Mouse (Mus musculus): ENCODE results near the gene Cyp27b1. TPM values are rescaled to one million over a fixed set of nuclear protein-coding genes. Genes with fewer than 3 reads are reported as not detected.

The Cyp27b1 gene
- polyA plus RNA-seq, 1 experiment from 2014 or later, result not detected

GRCm38 (mm10) chr10:127079665-127080391 is 31.8 kb downstream of the Cyp27b1 start:
- Histone ChIP-seq H3K4me3 (ENCODE audit: low read depth, low read length) (peak overlapping the region; percentile 63), H3K36me3 (replicated peaks; ENCODE audit: control insufficient read depth, insufficient read depth, low read depth, low read length) (no peaks in the 10 kb centered on the region), H3K27ac (replicated peaks; ENCODE audit: low read depth, low read length) (no peak overlapping the region), H3K4me1 (ENCODE audit: control insufficient read depth, insufficient read depth, low read length) (peaks cover 13% of the 10 kb centered on the region), H3K9me3 (replicated peaks; ENCODE audit: control insufficient read depth, low read length) (no peaks in the 10 kb centered on the region), H3K9ac (replicated peaks; ENCODE audit: low read length) (peak overlapping the region; percentile 50), H3K27me3 (ENCODE audit: control insufficient read depth, insufficient read depth, low read length) (peaks cover 52% of the 10 kb centered on the region), H3K4me2 (ENCODE audit: low read depth, low read length) (peak overlapping the region; percentile 98)
- ATAC-seq (replicated peaks; ENCODE audit: insufficient number of reproducible peaks, low FRiP score, low TSS enrichment, low read depth) (peak; percentile 10; the same call in 1 of the 2 replicates), DNase-seq (ENCODE audit: low spot score) (no peak)
- 2% methylated on average over 66 of the region's 70 CpGs for WGBS

DNA sequence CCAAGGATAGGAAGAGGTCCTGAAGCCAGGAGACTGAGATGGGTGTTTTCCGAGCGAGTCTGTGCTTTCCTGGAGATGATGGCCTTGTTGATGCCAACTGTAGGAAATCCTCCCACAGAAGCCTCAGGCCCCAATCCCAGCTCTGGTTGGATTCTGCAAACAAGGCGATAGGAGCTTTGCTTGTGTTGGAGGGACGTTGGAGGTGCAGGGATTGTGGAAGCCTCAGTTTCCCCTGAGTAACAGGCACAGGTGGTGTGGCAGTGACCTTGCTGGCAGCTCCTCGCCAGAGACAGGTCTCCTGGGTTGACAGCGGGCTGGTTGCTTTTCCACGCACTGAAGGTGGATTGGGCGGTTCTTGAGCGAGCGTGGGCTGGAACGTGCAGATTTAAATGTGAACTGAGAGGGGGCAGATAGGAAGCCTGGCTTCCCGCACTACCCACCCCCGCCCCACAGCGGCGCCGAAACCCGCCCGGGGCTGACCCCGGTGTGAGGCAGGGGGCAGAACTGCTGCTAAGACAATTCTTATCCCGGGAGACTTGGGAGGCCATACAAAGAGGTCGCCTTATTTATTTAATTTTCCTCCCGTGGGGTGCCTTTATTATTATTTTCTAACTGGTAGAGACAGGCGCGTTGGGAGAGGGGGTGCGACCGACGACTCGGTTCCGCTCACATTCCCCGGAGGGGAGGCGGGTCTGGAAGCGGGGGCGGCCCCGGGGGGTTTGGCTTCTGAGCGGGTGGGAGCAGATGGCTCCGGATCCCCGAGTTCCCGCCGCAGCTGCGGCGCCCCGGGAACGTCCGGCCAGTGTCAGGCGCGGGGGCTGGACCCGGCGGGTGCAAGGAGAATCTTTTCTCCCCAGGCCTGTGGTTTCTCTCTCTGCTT is 33.1 kb downstream of the Cyp27b1 start:
- ATAC-seq (replicated peaks; ENCODE audit: insufficient number of reproducible peaks, low FRiP score, low TSS enrichment, low read depth), result no peak
- H3K4me3 ChIP-seq (ENCODE audit: low read depth, low read length), result peak overlapping the region; percentile 18
- no peak overlapping the region for H3K27ac ChIP-seq (replicated peaks; ENCODE audit: low read depth, low read length)
- no peak overlapping the region for H3K9ac ChIP-seq (replicated peaks; ENCODE audit: low read length)
- no peak for DNase-seq (ENCODE audit: low spot score)
- peak overlapping the region; percentile 34 for H3K4me2 ChIP-seq (ENCODE audit: low read depth, low read length)
- H3K4me1 ChIP-seq (ENCODE audit: control insufficient read depth, insufficient read depth, low read length), result peaks cover 13% of the 10 kb centered on the region
- H3K27me3 ChIP-seq (ENCODE audit: control insufficient read depth, insufficient read depth, low read length), result peaks cover 52% of the 10 kb centered on the region
- WGBS, result 2% methylated on average over 48 of the region's 48 CpGs
- no peaks in the 10 kb centered on the region for H3K9me3 ChIP-seq (replicated peaks; ENCODE audit: control insufficient read depth, low read length)
- no peaks in the 10 kb centered on the region for H3K36me3 ChIP-seq (replicated peaks; ENCODE audit: control insufficient read depth, insufficient read depth, low read depth, low read length)

DNA sequence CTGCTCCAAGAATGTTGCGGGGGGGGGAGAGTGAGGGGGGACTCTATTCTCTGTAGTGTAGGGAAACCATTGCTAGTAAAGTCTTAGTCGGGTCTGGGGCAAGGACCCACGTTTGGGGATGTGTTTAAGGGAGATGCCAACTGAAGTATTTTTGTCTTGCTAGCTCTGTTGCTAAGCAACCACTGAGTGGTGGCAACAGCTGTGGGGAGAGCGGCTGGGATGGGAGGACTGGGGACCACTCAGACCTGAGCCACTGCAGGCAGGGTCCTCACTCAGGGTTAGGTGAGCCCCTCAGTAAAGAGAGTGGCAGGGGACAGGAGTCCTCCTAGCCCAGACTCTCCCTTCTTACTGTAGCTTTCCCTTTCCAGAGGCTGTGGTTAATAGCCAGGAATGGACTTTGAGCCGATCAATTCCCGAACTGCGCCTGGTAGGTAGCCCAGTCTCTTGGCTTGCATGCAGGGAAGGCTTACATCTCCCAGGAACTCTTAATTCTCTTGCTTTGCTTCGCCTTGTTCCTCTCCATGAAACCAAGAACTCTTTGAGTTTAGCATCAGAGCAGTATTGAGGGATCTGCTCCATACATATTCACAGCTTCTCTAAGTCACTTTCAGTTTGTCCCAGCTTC is 34.1 kb downstream of the Cyp27b1 start:
- no peak overlapping the region for H3K4me2 ChIP-seq (ENCODE audit: low read depth, low read length)
- WGBS, result 33% methylated on average over 8 of the region's 8 CpGs
- H3K27ac ChIP-seq (replicated peaks; ENCODE audit: low read depth, low read length), result no peak overlapping the region
- H3K27me3 ChIP-seq (ENCODE audit: control insufficient read depth, insufficient read depth, low read length), result peaks cover 52% of the 10 kb centered on the region
- no peak for DNase-seq (ENCODE audit: low spot score)
- H3K4me3 ChIP-seq (ENCODE audit: low read depth, low read length), result no peak overlapping the region; the same call in 1 of the 2 replicates
- H3K36me3 ChIP-seq (replicated peaks; ENCODE audit: control insufficient read depth, insufficient read depth, low read depth, low read length), result no peaks in the 10 kb centered on the region
- no peak for ATAC-seq (replicated peaks; ENCODE audit: insufficient number of reproducible peaks, low FRiP score, low TSS enrichment, low read depth)
- peaks cover 13% of the 10 kb centered on the region for H3K4me1 ChIP-seq (ENCODE audit: control insufficient read depth, insufficient read depth, low read length)
- no peak overlapping the region for H3K9ac ChIP-seq (replicated peaks; ENCODE audit: low read length)
- no peaks in the 10 kb centered on the region for H3K9me3 ChIP-seq (replicated peaks; ENCODE audit: control insufficient read depth, low read length)

DNA sequence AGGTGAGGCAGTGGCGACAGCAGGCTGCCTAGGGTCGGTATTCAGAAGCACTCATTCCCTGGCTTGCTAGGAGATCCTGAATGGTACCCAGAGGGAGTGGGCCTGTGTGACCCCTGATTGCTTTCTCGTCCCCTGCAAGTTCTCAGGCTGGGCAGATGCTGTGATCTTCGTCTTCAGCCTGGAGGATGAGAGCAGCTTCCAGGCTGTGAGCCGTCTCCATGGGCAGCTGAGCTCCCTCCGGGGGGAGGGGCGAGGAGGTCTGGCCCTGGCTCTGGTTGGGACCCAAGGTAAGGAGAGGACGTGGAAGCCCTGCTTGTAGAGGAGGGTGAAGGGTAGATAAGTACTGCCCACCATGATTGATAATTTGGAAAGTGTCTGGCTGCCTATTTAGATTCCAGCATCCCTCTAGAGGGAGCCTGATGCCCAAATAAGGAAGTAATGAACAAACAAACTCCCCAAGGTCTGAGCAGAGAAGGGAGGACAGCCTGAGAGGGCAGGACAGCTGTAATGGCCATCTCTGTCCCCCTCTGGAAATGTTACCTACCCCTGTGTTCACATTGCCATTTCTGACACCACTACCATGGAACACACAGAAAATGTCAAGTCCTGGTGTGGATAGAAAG is 35.4 kb downstream of the Cyp27b1 start:
- Histone ChIP-seq H3K9ac (replicated peaks; ENCODE audit: low read length) (no peak overlapping the region), H3K4me2 (ENCODE audit: low read depth, low read length) (no peak overlapping the region), H3K27ac (replicated peaks; ENCODE audit: low read depth, low read length) (no peak overlapping the region), H3K36me3 (replicated peaks; ENCODE audit: control insufficient read depth, insufficient read depth, low read depth, low read length) (no peaks in the 10 kb centered on the region), H3K4me3 (ENCODE audit: low read depth, low read length) (no peak overlapping the region), H3K9me3 (replicated peaks; ENCODE audit: control insufficient read depth, low read length) (no peaks in the 10 kb centered on the region), H3K4me1 (ENCODE audit: control insufficient read depth, insufficient read depth, low read length) (peaks cover 11% of the 10 kb centered on the region), H3K27me3 (ENCODE audit: control insufficient read depth, insufficient read depth, low read length) (peaks cover 45% of the 10 kb centered on the region)
- ATAC-seq (replicated peaks; ENCODE audit: insufficient number of reproducible peaks, low FRiP score, low TSS enrichment, low read depth), result no peak
- DNase-seq (ENCODE audit: low spot score), result no peak
- 33% methylated on average over 8 of the region's 8 CpGs for WGBS

GRCm38 (mm10) chr10:127083915-127084306 is 35.9 kb downstream of the Cyp27b1 start:
- no peak overlapping the region for H3K27ac ChIP-seq (replicated peaks; ENCODE audit: low read depth, low read length)
- no peaks in the 10 kb centered on the region for H3K36me3 ChIP-seq (replicated peaks; ENCODE audit: control insufficient read depth, insufficient read depth, low read depth, low read length)
- H3K4me2 ChIP-seq (ENCODE audit: low read depth, low read length), result no peak overlapping the region
- no peak for ATAC-seq (replicated peaks; ENCODE audit: insufficient number of reproducible peaks, low FRiP score, low TSS enrichment, low read depth)
- no peaks in the 10 kb centered on the region for H3K9me3 ChIP-seq (replicated peaks; ENCODE audit: control insufficient read depth, low read length)
- H3K27me3 ChIP-seq (ENCODE audit: control insufficient read depth, insufficient read depth, low read length), result peaks cover 45% of the 10 kb centered on the region
- no peak overlapping the region for H3K4me3 ChIP-seq (ENCODE audit: low read depth, low read length)
- no peak overlapping the region for H3K9ac ChIP-seq (replicated peaks; ENCODE audit: low read length)
- peaks cover 11% of the 10 kb centered on the region for H3K4me1 ChIP-seq (ENCODE audit: control insufficient read depth, insufficient read depth, low read length)
- DNase-seq (ENCODE audit: low spot score), result no peak
- 43% methylated on average over 5 of the region's 5 CpGs for WGBS

DNA sequence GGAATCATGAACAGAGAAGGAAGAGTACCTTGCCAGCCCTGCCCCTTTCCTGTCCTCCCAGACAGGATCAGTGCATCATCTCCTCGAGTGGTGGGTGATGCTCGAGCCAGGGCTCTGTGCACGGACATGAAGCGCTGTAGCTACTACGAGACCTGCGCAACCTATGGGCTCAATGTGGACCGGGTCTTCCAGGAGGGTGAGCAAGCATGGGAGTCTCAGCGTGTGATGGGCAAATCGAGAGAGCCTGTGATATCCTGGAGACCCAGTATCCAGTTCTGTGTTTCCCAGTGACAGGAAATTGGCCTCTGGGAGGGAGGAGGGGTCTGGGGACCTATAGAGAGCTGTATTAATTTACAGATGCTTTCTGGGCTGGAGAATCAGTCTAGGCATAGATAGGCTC is 37.0 kb downstream of the Cyp27b1 start:
- Histone ChIP-seq H3K4me1 (ENCODE audit: control insufficient read depth, insufficient read depth, low read length) (peaks cover 9% of the 10 kb centered on the region), H3K27ac (replicated peaks; ENCODE audit: low read depth, low read length) (no peak overlapping the region), H3K36me3 (replicated peaks; ENCODE audit: control insufficient read depth, insufficient read depth, low read depth, low read length) (no peaks in the 10 kb centered on the region), H3K27me3 (ENCODE audit: control insufficient read depth, insufficient read depth, low read length) (peaks cover 46% of the 10 kb centered on the region), H3K9ac (replicated peaks; ENCODE audit: low read length) (no peak overlapping the region), H3K4me3 (ENCODE audit: low read depth, low read length) (no peak overlapping the region), H3K9me3 (replicated peaks; ENCODE audit: control insufficient read depth, low read length) (no peaks in the 10 kb centered on the region), H3K4me2 (ENCODE audit: low read depth, low read length) (no peak overlapping the region)
- ATAC-seq (replicated peaks; ENCODE audit: insufficient number of reproducible peaks, low FRiP score, low TSS enrichment, low read depth) (no peak), DNase-seq (ENCODE audit: low spot score) (no peak)
- 78% methylated on average over 9 of the region's 9 CpGs for WGBS

DNA sequence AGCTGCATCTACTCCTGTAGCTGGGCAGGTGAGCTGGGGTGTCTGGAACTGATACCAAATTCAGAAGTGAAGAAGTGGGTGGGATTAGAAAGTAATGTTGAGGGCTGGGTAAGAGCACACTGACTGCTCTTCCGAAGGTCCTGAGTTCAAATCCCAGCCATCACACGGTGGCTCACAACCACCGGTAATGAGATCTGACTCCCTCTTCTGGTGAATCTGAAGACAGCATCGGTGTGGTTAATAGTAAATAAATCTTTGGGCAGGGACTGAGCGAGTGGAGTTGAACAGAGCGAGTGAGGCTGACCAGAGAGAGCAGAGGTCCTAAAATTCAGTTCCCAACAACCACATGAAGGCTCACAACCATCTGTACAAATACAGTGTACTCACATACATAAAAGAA is 37.6 kb downstream of the Cyp27b1 start:
- 70% methylated on average over 6 of the region's 6 CpGs for WGBS
- Histone ChIP-seq H3K27me3 (ENCODE audit: control insufficient read depth, insufficient read depth, low read length) (peaks cover 46% of the 10 kb centered on the region), H3K4me2 (ENCODE audit: low read depth, low read length) (no peak overlapping the region), H3K36me3 (replicated peaks; ENCODE audit: control insufficient read depth, insufficient read depth, low read depth, low read length) (no peaks in the 10 kb centered on the region), H3K27ac (replicated peaks; ENCODE audit: low read depth, low read length) (no peak overlapping the region), H3K4me1 (ENCODE audit: control insufficient read depth, insufficient read depth, low read length) (peaks cover 9% of the 10 kb centered on the region), H3K9ac (replicated peaks; ENCODE audit: low read length) (no peak overlapping the region), H3K4me3 (ENCODE audit: low read depth, low read length) (no peak overlapping the region), H3K9me3 (replicated peaks; ENCODE audit: control insufficient read depth, low read length) (no peaks in the 10 kb centered on the region)
- ATAC-seq (replicated peaks; ENCODE audit: insufficient number of reproducible peaks, low FRiP score, low TSS enrichment, low read depth) (no peak), DNase-seq (ENCODE audit: low spot score) (no peak)
